Mouse (Mus musculus): ENCODE data around the gene Asrgl1. TPM values are rescaled to one million over a fixed set of nuclear protein-coding genes. Genes with fewer than 3 reads are reported as not detected.
"Not testable (repeated sequence)": the region's sequence is repeated elsewhere in the genome, so short reads cannot be mapped to it uniquely, and the experiment has no call there.

Asrgl1 gene
- polyA plus RNA-seq, 1 experiment from 2014 or later: 12.6 TPM

DNA sequence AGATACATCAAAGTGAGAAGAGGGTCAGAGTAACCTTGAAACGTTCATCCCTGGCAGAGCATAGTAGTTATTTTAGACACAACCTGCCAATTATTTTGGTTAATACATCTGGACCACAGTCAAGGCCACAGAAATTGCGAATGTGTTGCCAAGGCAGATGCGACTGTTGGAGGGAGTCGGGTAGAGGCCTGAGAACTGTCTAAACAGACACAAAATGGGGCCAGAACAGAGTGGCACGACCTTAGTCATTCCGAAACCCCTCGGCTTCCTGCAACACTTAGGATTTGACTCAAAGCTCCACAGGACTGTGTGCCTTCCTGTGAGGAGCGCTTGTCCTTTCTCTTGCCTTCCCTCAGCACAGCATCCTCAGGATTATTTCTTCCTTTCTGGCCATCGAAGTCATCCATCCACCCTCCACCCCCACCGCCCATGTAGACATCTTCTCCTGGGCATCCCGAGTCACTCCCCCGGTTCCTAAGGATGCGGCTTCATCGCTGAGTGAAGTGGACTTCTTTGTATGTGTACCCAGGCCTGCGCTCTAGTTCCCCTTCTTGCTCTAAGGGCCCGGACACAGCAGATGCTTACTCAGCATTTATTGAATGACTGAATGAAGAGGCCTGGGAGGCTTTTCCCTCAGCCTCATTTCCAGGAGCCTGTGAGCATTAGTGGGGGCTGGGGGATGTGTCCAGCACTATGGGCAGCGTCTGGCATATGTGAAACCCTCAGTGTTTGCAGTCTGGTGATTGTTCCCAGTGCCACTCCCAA lies 35.0 kb downstream of the Asrgl1 start:
- H3K4me1 ChIP-seq (replicated peaks): no peaks in the 10 kb centered on the region
- H3K4me2 ChIP-seq (replicated peaks): no peak overlapping the region
- no peak overlapping the region for H3K27ac ChIP-seq
- H3K4me3 ChIP-seq (replicated peaks): no peak overlapping the region
- no peak overlapping the region for H3K9ac ChIP-seq
- ATAC-seq: no peak
- H3K9me3 ChIP-seq: no peaks in the 10 kb centered on the region
- no peaks in the 10 kb centered on the region for H3K27me3 ChIP-seq (replicated peaks)
- WGBS: 75% methylated on average over 17 of the region's 17 CpGs
- no peaks in the 10 kb centered on the region for H3K36me3 ChIP-seq

- Histone ChIP-seq H3K4me1 (replicated peaks) (no peaks in the 10 kb centered on the region), H3K9ac (no peak overlapping the region), H3K36me3 (no peaks in the 10 kb centered on the region), H3K9me3 (no peaks in the 10 kb centered on the region), H3K4me3 (replicated peaks) (no peak overlapping the region), H3K4me2 (replicated peaks) (no peak overlapping the region), H3K27me3 (replicated peaks) (no peaks in the 10 kb centered on the region), H3K27ac (no peak overlapping the region)
- WGBS: 90% methylated on average over 8 of the region's 8 CpGs
- no peak for ATAC-seq
Measured at GRCm38 (mm10) chr19:9099751-9100150, 35.7 kb downstream of the Asrgl1 start.

DNA sequence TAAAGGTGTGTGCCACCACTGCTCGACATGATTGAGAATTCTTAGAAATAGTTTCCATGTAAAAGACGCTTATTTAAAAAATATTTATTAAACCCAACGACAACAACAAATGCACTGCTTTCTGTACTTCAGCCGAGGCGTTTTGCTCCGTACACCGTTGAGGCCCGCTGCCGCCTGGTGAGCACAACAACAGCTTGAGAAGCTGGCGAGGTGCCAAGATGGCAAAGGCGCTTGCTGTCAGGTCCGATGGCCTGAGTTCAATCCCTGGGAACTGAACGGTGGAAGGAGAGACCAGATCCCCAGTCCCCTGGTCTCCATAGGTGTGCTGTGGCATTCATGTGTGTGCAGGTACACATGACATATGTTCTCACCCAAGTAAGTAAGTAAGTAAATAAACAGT lies 38.0 kb downstream of the Asrgl1 start:
- Histone ChIP-seq H3K36me3 (no peaks in the 10 kb centered on the region), H3K27me3 (replicated peaks) (no peaks in the 10 kb centered on the region), H3K9ac (no peak overlapping the region), H3K27ac (no peak overlapping the region), H3K9me3 (no peaks in the 10 kb centered on the region), H3K4me3 (replicated peaks) (no peak overlapping the region), H3K4me1 (replicated peaks) (no peaks in the 10 kb centered on the region), H3K4me2 (replicated peaks) (no peak overlapping the region)
- no peak for ATAC-seq
- WGBS: 84% methylated on average over 13 of the region's 13 CpGs

DNA sequence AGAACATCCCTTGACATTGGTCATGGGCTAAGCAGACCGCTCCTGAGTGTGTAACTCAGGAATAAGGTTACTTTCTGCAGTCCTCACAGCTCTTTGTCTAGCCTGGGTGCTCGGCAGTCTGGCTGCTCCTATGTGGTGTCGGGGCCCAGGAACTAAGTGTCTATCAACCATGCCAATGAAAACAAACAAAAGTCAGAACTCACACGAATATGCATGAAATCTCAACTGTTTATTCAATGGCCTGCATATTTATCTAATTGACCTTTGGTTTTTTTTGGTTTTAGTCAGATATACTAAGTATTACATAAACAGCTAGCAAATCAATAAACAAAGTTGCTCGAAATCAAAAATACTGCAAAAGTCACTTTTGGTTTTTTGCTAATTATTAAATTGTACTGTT lies 40.3 kb downstream of the Asrgl1 start:
- 68% methylated on average over 5 of the region's 5 CpGs for WGBS
- no peaks in the 10 kb centered on the region for H3K4me1 ChIP-seq (replicated peaks)
- H3K9me3 ChIP-seq: no peaks in the 10 kb centered on the region
- no peak overlapping the region for H3K4me2 ChIP-seq (replicated peaks)
- no peak for ATAC-seq
- H3K9ac ChIP-seq: no peak overlapping the region
- H3K36me3 ChIP-seq: no peaks in the 10 kb centered on the region
- no peaks in the 10 kb centered on the region for H3K27me3 ChIP-seq (replicated peaks)
- no peak overlapping the region for H3K27ac ChIP-seq
- no peak overlapping the region for H3K4me3 ChIP-seq (replicated peaks)

- Histone ChIP-seq H3K4me2 (replicated peaks) (no peak overlapping the region), H3K27me3 (replicated peaks) (no peaks in the 10 kb centered on the region), H3K4me3 (replicated peaks) (no peak overlapping the region), H3K4me1 (replicated peaks) (no peaks in the 10 kb centered on the region), H3K9ac (no peak overlapping the region), H3K9me3 (no peaks in the 10 kb centered on the region), H3K36me3 (no peaks in the 10 kb centered on the region), H3K27ac (no peak overlapping the region)
- WGBS: 53% methylated on average over 2 of the region's 2 CpGs
- ATAC-seq: no peak
Measured at GRCm38 (mm10) chr19:9090709-9091108, 44.7 kb downstream of the Asrgl1 start.

DNA sequence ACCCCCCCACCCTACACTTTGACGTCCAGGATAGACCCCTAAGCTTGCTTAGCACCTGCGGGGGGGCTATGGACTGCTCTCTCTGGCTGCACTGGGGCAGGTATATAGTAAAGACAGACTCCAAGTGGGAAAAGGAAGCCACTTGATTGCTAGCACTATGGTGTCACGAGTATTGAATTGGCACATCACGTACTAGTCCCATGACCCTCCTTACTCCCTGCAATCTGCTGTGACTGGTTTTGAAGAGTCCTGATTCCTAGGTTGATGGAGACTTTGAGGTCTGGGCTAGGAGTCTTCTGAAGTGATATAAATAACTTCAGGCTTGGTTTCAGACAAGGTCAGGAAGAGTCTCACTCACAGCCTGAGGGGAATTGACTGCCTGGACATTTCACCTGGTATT lies 45.2 kb downstream of the Asrgl1 start:
- Histone ChIP-seq H3K4me1 (replicated peaks) (no peaks in the 10 kb centered on the region), H3K9me3 (no peaks in the 10 kb centered on the region), H3K4me3 (replicated peaks) (no peak overlapping the region), H3K27me3 (replicated peaks) (no peaks in the 10 kb centered on the region), H3K4me2 (replicated peaks) (no peak overlapping the region), H3K27ac (no peak overlapping the region), H3K36me3 (no peaks in the 10 kb centered on the region), H3K9ac (no peak overlapping the region)
- 66% methylated on average over 4 of the region's 4 CpGs for WGBS
- ATAC-seq: no peak

DNA sequence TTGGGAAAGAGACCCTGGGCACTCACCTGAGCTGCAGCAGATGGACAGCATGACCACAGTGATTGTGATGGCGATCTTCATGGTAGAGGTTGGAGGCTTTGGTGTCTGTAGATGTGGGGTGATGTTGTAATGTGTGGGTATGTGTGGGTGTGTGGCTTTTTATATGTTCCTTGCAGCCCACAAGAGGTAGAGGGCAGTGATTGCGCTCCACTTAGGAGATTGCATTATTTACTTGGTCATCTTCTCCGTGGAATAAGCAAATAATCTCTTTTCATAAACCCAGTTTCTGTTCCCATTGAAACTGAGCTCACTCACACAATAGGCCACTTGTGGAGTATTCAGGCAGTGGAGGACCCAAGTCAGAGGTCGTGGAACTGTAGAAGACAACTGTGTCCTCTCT lies 47.6 kb downstream of the Asrgl1 start, which contains the start of gene Scgb1a1:
Gene Scgb1a1, minus strand, starts transcription at position 138 of the 400 bp plus-strand sequence.
- Histone ChIP-seq H3K36me3 (no peaks in the 10 kb centered on the region), H3K4me1 (replicated peaks) (peaks cover 3% of the 10 kb centered on the region), H3K4me2 (replicated peaks) (no peak within 1 kb of the TSS), H3K9ac (no peak within 1 kb of the TSS), H3K27ac (no peak within 1 kb of the TSS), H3K9me3 (no peaks in the 10 kb centered on the region), H3K27me3 (replicated peaks) (no peaks in the 10 kb centered on the region), H3K4me3 (replicated peaks) (no peak within 1 kb of the TSS)
- no peak for ATAC-seq
- 76% methylated on average over 4 of the region's 4 CpGs for WGBS

DNA sequence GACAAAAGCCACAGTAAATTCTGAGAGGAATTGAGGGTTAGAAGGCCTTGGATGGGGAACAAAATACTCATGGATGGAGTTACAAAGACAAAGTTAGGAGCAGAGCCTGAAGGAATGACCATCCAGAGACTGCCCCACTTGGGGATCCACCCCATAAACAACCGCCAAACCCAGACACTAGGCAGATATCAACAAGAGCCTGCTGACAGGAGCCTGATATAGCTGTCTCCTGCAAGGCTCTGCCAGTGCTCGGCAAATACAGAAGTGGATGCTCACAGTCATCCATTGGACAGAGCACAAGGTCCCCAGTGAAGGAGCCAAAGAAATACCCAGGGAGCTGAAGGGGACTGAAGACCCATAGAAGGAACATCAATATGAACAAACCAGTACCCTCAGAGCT lies 51.5 kb downstream of the Asrgl1 start:
- not testable (repeated sequence) for ATAC-seq; H3K9me3 ChIP-seq; H3K4me3 ChIP-seq (replicated peaks); H3K4me2 ChIP-seq (replicated peaks); H3K27me3 ChIP-seq (replicated peaks); H3K36me3 ChIP-seq; H3K27ac ChIP-seq; H3K9ac ChIP-seq
- H3K4me1 ChIP-seq (replicated peaks): peaks cover 18% of the 10 kb centered on the region
- 58% methylated on average over 2 of the region's 2 CpGs for WGBS

DNA sequence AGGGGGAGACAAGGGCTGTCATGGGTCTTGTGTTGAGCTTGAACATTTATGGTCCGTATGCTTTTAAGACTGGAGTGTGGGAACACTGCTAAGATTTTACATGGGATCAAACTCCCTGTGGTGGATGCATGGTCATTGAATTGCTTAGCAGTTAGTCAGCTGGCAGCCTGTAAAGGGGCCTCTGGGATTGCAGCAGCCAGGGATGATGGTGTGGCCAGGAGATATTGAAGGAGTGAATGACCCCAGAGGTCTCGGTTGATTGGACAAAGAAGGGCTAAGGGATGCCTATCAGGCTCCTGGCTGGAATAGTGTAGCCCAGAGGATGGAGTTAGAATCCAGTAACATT lies 52.5 kb downstream of the Asrgl1 start:
- Histone ChIP-seq H3K27ac (peak overlapping the region; percentile 22; the same call in 1 of the 2 replicates), H3K4me1 (replicated peaks) (peaks cover 18% of the 10 kb centered on the region), H3K27me3 (replicated peaks) (no peaks in the 10 kb centered on the region), H3K4me3 (replicated peaks) (no peak overlapping the region), H3K4me2 (replicated peaks) (peak overlapping the region; percentile 46; the same call in 1 of the 2 replicates), H3K36me3 (no peaks in the 10 kb centered on the region), H3K9ac (no peak overlapping the region), H3K9me3 (no peaks in the 10 kb centered on the region)
- ATAC-seq: peak; percentile 38
- 88% methylated on average over 2 of the region's 2 CpGs for WGBS

- Histone ChIP-seq H3K27ac (peak overlapping the region; percentile 61), H3K4me3 (replicated peaks) (no peak overlapping the region), H3K9ac (no peak overlapping the region), H3K36me3 (no peaks in the 10 kb centered on the region), H3K4me2 (replicated peaks) (peak overlapping the region; percentile 46), H3K9me3 (no peaks in the 10 kb centered on the region), H3K27me3 (replicated peaks) (no peaks in the 10 kb centered on the region), H3K4me1 (replicated peaks) (peaks cover 20% of the 10 kb centered on the region)
- ATAC-seq: peak; percentile 93
- 14% methylated on average over 23 of the region's 23 CpGs for WGBS
Measured at GRCm38 (mm10) chr19:9082191-9083009, 53.0 kb downstream of the Asrgl1 start.

GRCm38 (mm10) chr19:9081311-9082190 lies 53.9 kb downstream of the Asrgl1 start:
- no peak overlapping the region for H3K9ac ChIP-seq
- H3K27me3 ChIP-seq (replicated peaks): no peaks in the 10 kb centered on the region
- H3K4me1 ChIP-seq (replicated peaks): peaks cover 21% of the 10 kb centered on the region
- WGBS: 70% methylated on average over 14 of the region's 14 CpGs
- no peaks in the 10 kb centered on the region for H3K9me3 ChIP-seq
- H3K4me2 ChIP-seq (replicated peaks): no peak overlapping the region
- no peak overlapping the region for H3K4me3 ChIP-seq (replicated peaks)
- H3K36me3 ChIP-seq: no peaks in the 10 kb centered on the region
- peak; percentile 63 for ATAC-seq
- H3K27ac ChIP-seq: peak overlapping the region; percentile 61; the same call in 1 of the 2 replicates

DNA sequence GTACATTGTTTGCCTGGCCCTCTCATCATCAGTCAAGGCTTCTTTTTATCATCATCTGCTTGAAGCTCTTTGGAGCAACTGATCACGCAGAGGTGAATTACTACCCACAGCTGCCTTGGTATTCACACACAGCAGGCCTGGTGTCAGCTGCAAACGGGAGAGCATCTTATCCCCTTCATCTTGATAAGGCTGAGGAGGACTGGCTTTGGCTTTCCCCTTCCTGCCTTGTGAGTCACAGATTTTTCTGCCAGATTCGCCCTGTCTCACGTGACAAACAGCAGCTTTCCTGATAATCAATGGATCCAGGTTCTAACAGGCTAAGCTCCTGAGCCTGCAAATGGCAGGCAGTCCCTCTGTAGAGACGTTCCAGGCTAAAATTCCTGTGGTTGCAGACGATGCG lies 55.5 kb downstream of the Asrgl1 start:
- 22% methylated on average over 7 of the region's 7 CpGs for WGBS
- H3K4me2 ChIP-seq (replicated peaks): no peak overlapping the region
- H3K4me3 ChIP-seq (replicated peaks): no peak overlapping the region
- no peaks in the 10 kb centered on the region for H3K9me3 ChIP-seq
- no peaks in the 10 kb centered on the region for H3K27me3 ChIP-seq (replicated peaks)
- no peak overlapping the region for H3K9ac ChIP-seq
- H3K36me3 ChIP-seq: no peaks in the 10 kb centered on the region
- H3K4me1 ChIP-seq (replicated peaks): peaks cover 21% of the 10 kb centered on the region
- H3K27ac ChIP-seq: no peak overlapping the region
- ATAC-seq: no peak
